Mouse (Mus musculus): ENCODE data around the gene Mgat4c.
"Not testable (repeated sequence)": the region's sequence is repeated elsewhere in the genome, so short reads cannot be mapped to it uniquely, and the experiment has no call there.

Mgat4c gene

GRCm38 (mm10) chr10:102127340-102127739 is 446.1 kb downstream of the Mgat4c start:
- in situ Hi-C loops (cut with MseI, MboI), result no loop called here

GRCm38 (mm10) chr10:102154865-102155264 is 473.6 kb downstream of the Mgat4c start:
- in situ Hi-C loops (cut with MseI, MboI), result no loop called here

- in situ Hi-C loops (cut with MseI, MboI), result no loop called here
These were observed 474.6 kb downstream of the Mgat4c start for GRCm38 (mm10) chr10:102155853-102156252.

GRCm38 (mm10) chr10:102158809-102159208 is 477.5 kb downstream of the Mgat4c start:
- in situ Hi-C loops (cut with MseI, MboI), result no loop called here

- in situ Hi-C loops (cut with MseI, MboI), result no loop called here
These were observed 503.4 kb downstream of the Mgat4c start for GRCm38 (mm10) chr10:102184726-102185125.

GRCm38 (mm10) chr10:102191646-102192045 is 510.4 kb downstream of the Mgat4c start:
- in situ Hi-C loops (cut with MseI, MboI), result no loop called here

- in situ Hi-C loops (cut with MseI, MboI), result no loop called here
These were observed 515.6 kb downstream of the Mgat4c start for GRCm38 (mm10) chr10:102196850-102197249.

- in situ Hi-C loops (cut with MseI, MboI), result no loop called here
These were observed 557.4 kb downstream of the Mgat4c start for GRCm38 (mm10) chr10:102238558-102239211.

GRCm38 (mm10) chr10:102243897-102244296 is 562.6 kb downstream of the Mgat4c start:
- in situ Hi-C loops (cut with MseI, MboI), result no loop called here

- in situ Hi-C loops (cut with MseI, MboI), result no loop called here
These were observed 563.3 kb downstream of the Mgat4c start for GRCm38 (mm10) chr10:102244601-102245000.

GRCm38 (mm10) chr10:102245269-102245668 is 564.0 kb downstream of the Mgat4c start:
- in situ Hi-C loops (cut with MseI, MboI), result no loop called here

GRCm38 (mm10) chr10:102308892-102309479 is 627.7 kb downstream of the Mgat4c start:
- in situ Hi-C loops (cut with MseI, MboI), result no loop called here

- in situ Hi-C loops (cut with MseI, MboI), result no loop called here
These were observed 684.5 kb downstream of the Mgat4c start for GRCm38 (mm10) chr10:102365685-102366381.

- in situ Hi-C loops (cut with MseI, MboI), result no loop called here
These were observed 689.3 kb downstream of the Mgat4c start for GRCm38 (mm10) chr10:102370576-102370975.

- in situ Hi-C loops (cut with MseI, MboI), result no loop called here
These were observed 690.8 kb downstream of the Mgat4c start for GRCm38 (mm10) chr10:102372111-102372510.

- in situ Hi-C loops (cut with MseI, MboI), result no loop called here
These were observed 692.8 kb downstream of the Mgat4c start for GRCm38 (mm10) chr10:102374061-102374460.

GRCm38 (mm10) chr10:102377377-102377776 is 696.1 kb downstream of the Mgat4c start:
- in situ Hi-C loops (cut with MseI, MboI), result no loop called here

- in situ Hi-C loops (cut with MseI, MboI), result no loop called here
These were observed 707.9 kb downstream of the Mgat4c start for GRCm38 (mm10) chr10:102389223-102389622.

- in situ Hi-C loops (cut with MseI, MboI), result no loop called here
These were observed 736.5 kb downstream of the Mgat4c start for GRCm38 (mm10) chr10:102417654-102418272.

- in situ Hi-C loops (cut with MseI, MboI), result not testable (repeated sequence)
These were observed 753.8 kb downstream of the Mgat4c start for GRCm38 (mm10) chr10:102435048-102435447.

- in situ Hi-C loops (cut with MseI, MboI), result not testable (repeated sequence)
These were observed 754.2 kb downstream of the Mgat4c start for GRCm38 (mm10) chr10:102435467-102435866.

Data from mouse trophoblast stem cell (cell line).